Mouse (Mus musculus) layer of hippocampus, postnatal 36 days (tissue): ENCODE measurements around the gene Med24. TPM values are rescaled to one million over a fixed set of nuclear protein-coding genes. Genes with fewer than 3 reads are reported as not detected.
"Not testable (repeated sequence)": the region's sequence is repeated elsewhere in the genome, so short reads cannot be mapped to it uniquely, and the experiment has no call there.

Experiments used
- DNase-seq, 2 experiments: peaks; one replicate each; pipeline ENCODE4 v3.0.0; 2022
- total RNA-seq, 2 experiments: library from RNA; stranded (reverse); gene quantifications; 2 replicates each; pipeline ENCODE4 v1.2.3; 2021

Med24 gene
- total RNA-seq, 2 experiments from 2014 or later = 127 to 140 TPM

DNA sequence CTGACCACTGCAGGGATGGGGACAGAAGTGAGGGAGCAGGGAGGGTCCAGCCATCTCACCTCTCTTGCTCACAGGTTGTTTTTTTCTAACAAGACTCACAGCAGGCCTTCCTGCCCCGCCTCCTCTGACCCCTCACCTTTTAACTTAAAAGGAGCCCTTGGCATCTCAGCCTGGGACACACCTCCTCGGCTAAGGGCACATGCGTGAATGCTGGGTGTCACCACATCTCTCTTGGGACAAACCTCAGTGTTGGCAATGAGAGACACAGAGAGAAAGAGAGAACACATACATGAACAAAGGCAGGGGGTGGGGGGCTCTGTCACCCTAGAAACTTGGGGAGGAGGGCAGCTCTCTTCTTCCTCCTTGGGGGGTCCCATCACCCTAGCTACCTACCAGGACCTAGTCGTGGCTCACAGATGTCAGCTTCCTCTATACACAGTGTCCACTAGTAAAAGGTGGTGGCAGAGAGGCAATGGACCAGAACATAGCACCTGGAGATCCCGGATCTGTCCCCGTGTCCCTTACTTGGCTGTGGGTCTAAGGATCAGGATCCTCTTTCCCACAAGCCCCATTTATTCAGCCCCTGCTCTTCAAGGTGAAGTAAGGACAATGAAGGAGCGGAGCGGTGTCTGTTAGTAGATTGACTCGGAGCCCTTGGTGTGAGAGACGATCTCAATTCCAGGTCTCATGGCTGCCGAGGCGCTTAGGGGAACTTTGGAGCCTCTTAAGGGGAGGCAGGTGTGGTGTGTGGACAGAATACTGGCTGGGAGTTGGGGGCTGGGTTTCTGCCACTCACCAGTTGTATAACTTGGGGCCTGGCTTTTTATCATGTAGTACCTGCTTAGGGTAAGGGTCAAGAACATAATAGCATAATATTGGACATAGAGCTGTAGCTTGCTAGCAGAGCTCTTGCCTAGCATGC, 17.0 kb upstream of the Med24 start:
- DNase-seq = no peak

DNA sequence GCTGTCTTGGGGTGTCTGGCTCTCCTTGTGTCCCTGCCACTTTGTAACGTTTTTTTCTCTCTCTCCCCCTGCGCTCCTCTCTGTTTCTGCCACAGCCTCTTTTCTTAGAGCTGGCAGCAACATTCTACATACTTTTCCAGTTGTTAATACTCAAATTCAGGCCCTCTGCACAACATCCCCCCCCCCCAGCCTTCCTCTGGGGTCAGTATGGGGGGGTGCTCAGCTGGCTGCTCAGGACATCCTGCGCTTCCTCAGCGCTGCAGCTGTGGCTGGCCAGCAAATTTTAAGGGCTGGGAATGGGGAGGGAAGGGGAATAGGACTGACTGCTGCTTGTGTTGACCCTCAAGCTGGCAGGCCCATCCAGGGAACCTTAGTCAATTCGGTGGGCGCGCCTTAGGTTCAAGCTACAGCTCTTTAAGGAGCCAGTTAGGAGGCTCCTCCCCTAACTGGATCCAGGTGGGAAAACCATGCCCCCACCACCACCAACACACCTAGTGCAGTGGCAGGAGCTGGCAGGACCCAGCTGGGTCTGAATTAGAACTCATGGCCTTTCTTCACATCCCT, 15.3 kb upstream of the Med24 start:
- DNase-seq = no peak

DNA sequence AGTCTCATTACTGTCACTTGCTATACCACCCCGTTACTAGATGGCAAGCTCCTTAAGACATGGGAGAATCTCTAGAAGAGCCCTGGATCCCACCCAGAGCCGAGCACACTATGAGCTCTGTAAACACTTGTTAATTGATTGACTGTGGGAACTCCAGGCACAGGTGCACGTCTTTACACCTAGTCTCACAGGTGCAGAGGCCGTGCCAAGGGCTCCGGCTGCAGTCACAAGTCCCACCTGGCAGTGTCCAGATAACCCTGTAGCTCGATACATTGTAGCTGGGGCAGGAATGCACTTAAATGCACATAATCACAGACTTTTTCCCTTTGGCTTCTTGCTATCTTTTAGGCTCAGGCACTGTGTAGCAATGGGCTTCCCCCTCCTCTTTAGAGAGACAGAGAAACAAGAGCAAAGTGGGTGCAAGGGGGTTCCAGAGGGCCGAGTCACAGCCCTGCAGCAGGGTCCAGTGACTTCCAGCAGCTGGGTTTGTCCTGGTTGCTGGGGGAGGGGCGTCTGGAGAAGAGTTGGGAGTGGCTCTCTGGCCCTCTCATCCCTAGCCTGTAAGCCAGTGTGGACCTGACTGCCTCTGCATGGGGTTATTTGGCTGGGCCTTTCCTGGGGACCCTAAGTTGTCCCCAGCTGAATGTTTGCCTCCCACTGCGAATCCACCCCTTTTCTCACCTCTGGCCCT, 14.6 kb upstream of the Med24 start:
- no peak for DNase-seq

DNA sequence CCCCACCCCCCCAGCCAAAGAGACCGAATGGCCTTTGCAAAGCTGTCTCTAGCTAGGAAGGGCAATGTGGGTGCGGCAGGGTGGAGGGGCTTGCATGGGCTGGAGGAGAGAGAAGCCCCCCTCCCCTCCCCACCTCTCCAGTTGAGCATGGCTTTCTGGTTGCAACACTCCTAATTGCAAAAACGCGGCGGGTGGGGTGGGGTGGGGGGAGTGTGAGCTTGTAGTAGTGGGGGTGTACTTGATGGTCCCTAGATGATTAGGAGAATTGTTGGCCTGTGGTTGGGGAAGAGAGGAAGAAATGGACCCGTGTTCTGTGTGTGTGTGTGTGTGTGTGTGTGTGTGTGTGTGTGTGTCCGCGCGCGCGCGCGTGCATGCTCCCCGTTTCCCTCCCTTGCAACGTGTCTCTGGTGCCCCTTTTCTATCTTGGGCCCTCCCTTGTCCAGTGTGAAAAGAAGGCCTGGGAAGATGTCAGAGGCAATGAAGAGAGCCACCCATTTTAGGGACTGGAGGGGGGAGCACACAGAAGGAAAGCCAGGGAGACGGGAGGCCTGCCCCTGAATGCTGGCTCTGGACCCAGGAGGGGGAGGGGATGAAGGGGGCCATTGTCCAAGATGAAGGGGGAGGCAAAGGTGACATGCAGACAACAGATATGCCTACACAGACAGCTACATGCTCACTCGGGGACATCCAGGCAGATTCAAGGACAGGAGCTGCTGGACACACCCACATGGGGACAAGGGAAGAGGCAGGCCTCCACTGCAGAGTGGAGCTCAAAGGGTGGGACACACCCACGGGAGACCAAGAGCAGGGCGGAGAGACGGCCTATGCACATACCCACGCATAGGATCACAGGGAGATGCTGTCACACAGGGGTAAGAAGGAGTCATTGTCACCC, 13.4 kb upstream of the Med24 start:
- DNase-seq = peak in 1 of 2 experiments; percentile 60

DNA sequence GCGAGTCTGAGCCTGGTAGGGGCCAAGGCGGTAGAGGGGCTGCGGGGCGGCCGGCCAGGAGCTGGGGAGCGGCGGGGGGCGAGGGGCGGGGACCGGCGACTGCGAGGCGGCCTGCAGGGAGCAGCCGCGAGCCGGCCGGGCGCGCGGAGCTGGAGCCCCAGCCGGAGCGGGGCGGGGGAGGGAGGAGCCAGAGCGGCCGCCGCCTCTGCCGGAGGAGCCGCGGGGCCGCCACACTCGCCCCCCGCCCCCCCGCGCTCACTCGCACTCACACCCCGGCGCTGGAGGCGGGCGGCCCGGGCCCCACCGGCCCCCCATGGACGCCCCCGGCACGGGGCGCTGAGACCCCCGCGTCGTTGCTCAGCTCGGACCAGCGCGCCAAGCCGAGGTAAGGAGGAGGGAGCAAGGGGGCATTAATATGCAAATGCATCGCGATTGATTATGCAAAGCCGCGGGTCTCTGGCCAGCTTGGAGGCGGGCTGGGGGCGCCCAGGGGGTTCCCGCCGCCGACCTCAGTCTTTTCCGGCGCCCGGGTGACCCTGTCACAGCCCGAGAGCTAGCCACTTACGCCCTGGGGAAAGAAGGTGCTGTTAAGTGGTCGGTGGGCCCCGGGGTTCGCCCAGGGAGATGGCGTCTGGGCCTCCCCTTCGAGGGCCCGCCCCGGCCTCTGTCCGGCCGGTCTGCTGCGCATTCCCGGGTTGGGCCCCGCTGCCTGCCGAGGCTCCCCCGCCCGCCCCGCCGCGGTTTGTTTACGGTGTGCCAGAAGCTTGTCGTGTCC, 12.6 kb upstream of the Med24 start:
- peak in 1 of 2 experiments; percentile 81 for DNase-seq

DNA sequence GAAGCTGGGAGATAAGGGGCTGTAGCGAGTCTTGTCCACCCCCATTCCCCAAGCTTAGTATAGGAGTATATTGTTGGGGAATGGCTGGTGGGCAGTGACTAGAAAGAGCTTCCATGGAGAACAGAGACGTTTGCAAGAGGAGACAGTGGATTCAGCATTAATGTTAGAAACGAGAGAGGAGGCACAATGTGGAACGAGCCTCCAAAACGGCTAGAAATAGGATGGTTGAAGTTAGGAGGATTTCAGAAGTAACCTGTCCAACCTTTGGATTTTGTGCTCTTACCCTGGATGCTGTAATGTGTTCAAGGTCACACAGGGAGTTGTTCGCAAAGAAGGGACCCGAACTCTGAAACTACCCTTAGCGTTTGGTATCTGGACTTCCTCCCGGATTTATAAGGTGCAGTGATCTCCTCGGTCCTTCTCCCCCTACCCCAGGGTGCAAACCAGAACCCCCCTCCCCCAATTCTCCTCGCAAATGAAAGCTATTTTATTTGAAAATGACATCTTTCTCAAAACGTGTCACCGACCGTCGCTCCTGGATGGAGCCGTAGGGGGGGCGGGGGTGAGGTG, 11.9 kb upstream of the Med24 start:
- DNase-seq = no peak

DNA sequence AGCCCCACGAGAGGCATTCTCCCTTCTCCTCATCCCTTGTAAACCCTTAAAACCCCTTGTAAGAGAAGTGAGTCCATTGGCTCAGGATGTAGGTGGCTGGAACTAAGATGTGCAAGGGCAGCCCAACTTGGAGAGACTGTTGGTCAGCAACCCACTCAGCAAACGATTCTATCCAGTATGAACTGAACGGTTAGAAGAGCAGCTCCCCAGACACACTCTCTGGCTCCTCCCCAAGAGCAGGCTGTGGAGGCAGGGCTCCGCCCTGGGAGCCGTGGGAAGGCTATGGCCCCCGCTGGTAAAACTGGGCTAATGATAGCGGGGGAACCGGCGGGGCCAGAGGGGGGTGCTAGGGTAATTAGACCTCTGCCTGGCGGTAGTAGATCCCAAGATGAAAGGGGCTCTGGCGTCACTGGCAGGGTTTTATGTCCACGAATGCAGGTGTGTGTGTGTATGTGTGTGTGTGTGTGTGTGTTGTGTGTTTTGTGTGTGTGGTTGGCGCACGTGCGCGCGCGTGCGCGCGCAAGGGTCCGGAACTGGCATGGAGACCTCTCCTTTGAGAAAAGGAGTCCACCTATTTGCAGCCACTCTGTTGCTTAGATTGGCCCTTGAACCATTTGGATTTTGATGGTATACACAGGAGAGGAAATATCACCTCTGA, 11.3 kb upstream of the Med24 start, which contains the start of gene Thra:
Gene Thra, plus strand, starts transcription at position 246 of the 658 bp plus-strand sequence.
- DNase-seq = peak in 1 of 2 experiments; percentile 79

DNA sequence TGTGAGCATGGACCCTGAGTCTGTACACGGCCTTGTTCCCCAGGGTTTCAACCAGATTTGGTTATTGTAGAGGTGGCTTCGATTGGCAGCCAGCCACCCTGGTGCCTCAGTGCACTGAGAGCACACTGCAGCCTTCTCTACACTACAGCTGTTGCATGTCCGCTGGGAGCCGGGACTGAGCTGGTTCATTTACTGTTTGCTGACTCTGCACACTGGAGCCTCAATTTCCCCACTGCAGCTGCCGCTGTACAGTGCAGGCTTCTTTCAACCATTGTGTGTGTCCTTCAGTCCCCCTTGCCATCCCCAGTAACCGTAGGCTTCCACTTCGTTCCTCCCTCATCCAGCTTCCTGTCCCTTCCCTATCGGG, 10.8 kb upstream of the Med24 start:
- DNase-seq = no peak

DNA sequence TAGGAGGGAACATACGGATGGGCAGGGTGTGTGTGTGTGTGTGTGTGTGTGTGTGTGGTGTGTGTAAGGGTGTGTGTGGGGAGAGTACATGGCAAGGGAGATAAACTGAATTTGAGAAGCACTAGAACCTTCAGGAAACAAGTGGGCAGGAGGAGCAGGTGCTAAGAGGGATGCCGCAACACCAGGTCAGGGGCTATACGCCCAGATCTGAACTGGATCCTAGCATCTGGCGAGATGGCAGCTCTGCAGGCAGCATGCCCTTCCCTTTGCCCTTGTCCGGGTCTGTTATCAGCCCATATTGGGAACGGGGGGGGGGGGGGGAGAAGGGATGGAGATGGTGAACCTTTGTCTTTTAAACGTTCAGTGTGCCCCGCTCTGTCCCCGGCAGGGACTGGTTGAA, 9.7 kb upstream of the Med24 start:
- DNase-seq = no peak

DNA sequence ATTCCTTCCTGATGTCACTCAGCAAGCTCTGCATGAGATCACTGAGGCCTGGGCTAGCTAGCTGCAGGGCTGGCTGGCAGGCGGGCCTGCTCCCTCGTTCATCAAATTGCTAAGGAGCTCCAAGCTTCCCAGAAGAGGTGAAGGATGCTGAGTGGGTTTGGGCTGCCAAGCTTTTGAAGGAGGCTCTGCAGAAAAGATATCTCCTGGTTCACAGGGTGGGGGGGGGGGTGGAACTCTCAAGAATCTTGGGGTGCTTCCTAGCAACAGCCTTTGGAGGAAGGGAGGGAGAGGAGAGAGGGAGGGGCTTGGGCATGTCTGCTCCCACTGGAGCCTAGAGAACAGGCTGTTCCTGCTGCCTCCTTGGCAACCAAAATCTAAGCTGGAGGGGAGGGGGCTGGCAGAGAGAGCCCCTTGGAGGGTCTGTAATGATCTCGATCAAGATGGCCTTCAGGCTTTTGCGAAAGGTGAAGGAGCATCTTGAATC, 9.2 kb upstream of the Med24 start:
- DNase-seq = no peak

DNA sequence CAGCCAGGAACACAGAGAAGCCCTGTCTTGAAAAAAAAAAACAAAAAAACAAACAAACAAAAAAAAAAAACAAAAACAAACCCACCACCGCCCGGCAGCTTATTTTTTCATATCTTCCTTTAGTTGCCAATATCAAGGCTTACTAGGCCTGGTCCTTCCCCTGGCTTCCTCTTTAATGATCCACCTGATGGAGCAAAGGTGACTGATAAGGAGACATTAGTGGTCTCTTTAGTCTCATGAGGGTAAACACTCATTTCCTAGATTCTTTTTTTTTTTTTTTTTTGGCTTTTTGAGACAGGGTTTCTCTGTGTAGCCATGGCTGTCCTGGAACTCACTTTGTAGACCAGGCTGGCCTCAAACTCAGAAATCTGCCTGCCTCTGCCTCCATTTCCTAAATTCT, 8.0 kb upstream of the Med24 start:
- DNase-seq = not testable (repeated sequence)

DNA sequence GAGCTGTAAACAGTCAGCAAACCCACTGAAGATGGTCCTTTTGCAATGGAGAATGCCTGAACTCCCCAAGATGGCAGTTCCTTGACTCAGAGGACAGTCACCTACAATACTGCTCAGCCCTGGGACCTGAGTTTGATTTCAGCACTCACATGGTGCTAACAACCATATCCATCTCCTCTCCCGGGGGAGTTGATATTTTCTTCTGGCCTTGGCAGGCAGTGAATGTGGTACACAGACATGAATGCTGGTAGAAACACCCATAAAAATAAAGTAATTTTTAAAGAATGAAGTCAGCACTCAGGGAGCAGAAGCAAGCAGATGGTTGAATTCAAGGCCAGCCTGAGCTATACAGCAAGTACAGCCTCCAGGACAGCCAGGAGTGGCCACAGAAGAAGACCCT, 6.9 kb upstream of the Med24 start:
- DNase-seq = no peak

DNA sequence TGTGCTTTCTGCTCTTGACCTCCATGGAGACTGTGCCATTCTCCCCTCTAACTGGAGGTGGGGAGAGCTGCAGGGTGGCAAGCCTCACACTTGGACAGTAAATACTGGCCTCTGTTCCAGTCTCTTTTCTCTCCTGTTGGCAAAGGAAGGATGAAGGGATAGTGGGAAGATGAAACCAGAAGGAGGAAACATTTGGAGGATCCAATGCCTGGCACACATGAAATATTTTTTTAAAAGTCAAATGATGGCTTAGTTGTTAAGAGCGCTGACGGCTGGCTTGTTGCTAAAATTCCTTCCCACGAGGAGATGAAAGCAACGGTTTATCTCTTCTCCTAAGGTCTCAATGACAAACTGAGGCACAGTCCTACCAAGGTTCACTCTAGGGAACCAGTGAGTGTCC, 5.9 kb upstream of the Med24 start:
- no peak for DNase-seq

DNA sequence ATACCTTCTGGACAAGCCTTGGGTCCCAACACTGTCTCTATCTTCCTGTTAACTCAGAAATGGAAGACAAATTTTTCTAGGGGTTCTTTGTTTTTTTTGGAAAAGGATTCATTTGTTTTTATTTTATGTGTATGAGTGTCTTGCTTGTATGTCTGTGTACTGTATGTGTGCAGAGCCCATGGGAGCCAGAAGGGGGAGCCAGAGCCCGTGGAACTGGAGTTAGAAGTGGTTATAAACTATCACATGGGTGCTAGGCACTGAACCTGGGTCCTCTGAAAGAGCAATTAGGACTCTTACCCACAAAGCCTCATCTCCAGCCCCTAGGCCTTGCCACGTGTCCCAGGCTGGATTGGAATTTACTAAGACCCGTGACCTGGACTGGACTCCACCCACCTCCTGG, 4.8 kb upstream of the Med24 start:
- DNase-seq = no peak

DNA sequence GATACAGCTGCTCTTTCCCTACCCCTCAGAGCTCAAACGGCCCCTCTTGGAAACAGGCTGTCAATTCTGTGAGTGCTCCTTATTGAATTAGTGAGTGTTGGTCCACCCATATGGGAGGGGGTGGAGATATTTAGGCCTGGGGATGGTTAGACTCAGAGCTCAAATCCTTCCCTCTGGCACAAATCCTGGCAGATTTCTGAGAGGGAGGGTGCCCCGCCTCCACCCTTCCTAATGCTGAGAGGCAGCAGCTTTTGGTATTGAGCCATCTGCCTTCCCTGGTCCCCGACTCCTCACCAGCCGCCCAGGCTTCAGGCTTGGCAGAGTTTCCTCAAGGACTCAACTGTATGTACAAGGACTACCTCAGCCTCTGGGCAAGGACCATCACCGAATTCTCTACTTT, 1.9 kb upstream of the Med24 start:
- DNase-seq = peak; percentile 72 to 80

DNA sequence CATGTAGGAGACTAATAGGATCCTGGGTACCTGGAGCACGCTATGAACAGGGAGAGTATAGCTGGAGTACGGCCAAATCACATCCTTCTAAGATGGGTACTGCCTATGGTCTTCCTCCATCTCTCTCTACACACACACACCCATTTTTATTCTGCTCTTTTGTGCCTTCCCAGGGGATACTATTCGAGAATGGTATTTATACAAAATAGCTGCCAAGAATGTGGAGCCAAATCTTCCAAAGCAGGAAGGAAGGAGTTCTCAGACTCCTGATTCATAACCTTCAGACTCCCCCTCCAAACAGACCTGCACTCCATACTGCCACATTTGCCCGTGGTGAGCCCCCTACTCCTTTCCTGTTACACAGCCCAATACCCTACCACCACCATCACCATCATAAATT, 1.5 kb upstream of the Med24 start:
- no peak for DNase-seq

DNA sequence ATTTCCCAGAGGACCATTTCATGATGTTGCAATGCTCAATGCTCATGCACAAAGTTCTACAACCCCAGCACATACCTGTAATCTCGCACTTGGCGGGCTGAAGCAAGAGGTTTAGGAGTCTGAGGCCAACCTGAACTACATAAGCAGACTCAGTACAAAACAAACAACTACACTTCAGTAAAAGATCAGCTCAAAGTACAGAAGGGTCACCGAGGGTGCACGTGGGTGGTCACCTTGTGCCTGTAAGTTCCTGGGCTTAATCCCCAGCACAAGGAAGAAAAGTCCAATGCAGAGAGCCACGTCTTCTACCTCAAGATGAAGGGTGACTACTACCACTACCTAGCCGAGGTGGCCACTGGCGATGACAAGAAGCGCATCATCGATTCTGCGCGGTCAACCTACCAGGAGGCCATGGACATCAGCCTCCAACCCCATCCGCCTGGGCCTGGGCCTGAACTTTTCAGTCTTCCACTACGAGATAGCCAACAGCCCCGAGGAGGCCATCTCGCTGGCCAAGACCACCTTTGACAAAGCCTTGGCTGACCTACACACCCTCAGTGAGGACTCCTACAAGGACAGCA, 3.2 kb downstream of the Med24 start:
- DNase-seq = no peak

DNA sequence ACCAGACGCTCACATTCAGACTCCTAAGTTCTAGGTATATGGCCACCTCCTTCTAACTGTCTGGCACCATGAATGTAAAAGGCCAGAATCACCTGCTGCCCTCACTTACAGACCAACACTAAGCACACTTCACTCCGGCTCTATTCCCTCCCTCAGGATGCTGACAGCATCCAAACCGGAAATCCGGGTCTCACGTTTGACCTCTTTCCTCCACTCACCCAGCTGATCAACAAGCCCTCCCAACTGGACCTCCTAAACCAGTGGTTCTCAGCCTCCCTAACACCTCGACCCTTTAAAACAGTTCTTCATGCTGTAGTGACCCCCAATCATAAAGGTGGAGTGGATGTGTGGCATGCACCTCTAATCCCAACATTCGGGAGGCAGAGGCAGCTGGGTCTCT, 6.1 kb downstream of the Med24 start:
- DNase-seq = no peak

DNA sequence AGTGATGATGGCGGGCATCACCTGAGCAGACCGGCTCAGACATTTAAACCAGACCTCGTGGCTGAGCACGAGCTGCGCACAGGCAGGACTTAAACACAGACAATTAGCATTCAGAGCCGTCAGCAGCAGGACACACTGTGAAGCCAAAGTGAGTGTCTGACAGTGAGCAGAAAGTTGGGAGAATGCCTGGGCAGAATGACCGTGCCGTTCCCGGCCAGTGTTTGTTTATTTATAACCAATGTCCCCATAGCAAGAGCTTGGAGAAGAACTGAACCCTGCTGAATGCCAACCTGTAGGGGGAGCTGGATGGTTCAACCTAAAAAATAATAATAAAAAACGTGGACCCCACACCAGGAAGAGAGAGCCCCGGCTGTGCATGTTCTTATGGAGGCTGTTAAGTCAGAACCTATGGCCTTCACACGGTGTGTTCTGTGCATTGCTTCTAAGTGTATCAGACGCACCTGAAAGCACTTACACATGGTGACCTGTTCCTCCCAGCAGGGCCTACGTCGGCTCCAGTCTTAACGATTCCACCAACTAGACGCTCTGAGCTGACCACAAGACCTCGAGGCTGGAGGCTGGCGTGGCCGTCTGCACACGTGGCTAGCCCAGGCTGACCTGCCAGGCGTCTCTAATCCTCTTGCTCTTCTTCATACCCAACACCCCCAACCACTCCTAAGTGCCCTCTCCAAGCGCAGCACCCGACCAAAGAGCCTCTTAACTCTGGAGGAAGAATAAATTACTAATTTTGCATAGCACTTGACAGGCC, 7.6 kb downstream of the Med24 start:
- peak in 1 of 2 experiments; percentile 68 for DNase-seq
